ENCODE assay signal across 7 mouse cellular contexts in genomic region chr9:102306645-102307415, GRCm38 (mm10). TPM values are rescaled to one million over a fixed set of nuclear protein-coding genes. Genes with fewer than 3 reads are reported as not detected.
DNase-seq lines count a peak whose midpoint lies in the region; ATAC-seq and TF ChIP-seq lines count a peak whose summit lies in the region.

No protein-coding gene starts in this region.

- H3K27me3 ChIP-seq in embryonic facial prominence, embryonic 14.5 days (replicated peaks; ENCODE audit: control insufficient read depth, insufficient read depth, low read length) = 0 out of 2 replicates have a peak, but pooled peaks cover 4% of the 10 kb centered on the region
- H3K27me3 ChIP-seq in lung, postnatal 0 days (replicated peaks; ENCODE audit: insufficient read depth, low read length) = no peaks in the 10 kb centered on the region

- no peak overlapping the region for H3K4me3 ChIP-seq in left cerebral cortex, adult 2 months
- H3K4me3 ChIP-seq in embryonic facial prominence, embryonic 14.5 days (ENCODE audit: low read depth, low read length) = no peak overlapping the region
- no peak overlapping the region for H3K4me3 ChIP-seq in lung, postnatal 0 days (ENCODE audit: low read depth, low read length)

- TF ChIP-seq CTCF in left cerebral cortex, adult 2 months (IDR thresholded peaks at IDR 0.05) = no peak
- no peak for TF ChIP-seq CTCF in lung, postnatal 0 days (IDR thresholded peaks at IDR 0.05)

- ATAC-seq in embryonic facial prominence, embryonic 14.5 days (ENCODE audit: low read depth) = 0 out of 2 replicates have a peak, but pooled peaks have one; percentile 42
- ATAC-seq in lung, postnatal 0 days = peak; percentile 85

- H3K9me3 ChIP-seq in embryonic facial prominence, embryonic 14.5 days (ENCODE audit: control insufficient read depth, low read length) = peaks cover 4% of the 10 kb centered on the region; the same call in 1 of the 2 replicates
- no peaks in the 10 kb centered on the region for H3K9me3 ChIP-seq in lung, postnatal 0 days (ENCODE audit: low read length)

- H3K4me2 ChIP-seq in embryonic facial prominence, embryonic 14.5 days (ENCODE audit: low read depth, low read length) = no peak overlapping the region
- no peak overlapping the region for H3K4me2 ChIP-seq in lung, postnatal 0 days (replicated peaks; ENCODE audit: low read depth, low read length)

- WGBS in embryonic facial prominence, embryonic 14.5 days = 33% methylated on average over 1 of the region's 1 CpGs
- 20% methylated on average over 1 of the region's 1 CpGs for WGBS in lung, postnatal 0 days

- TF ChIP-seq EP300 in lung, postnatal 0 days (IDR thresholded peaks at IDR 0.05) = no peak

- H3K9ac ChIP-seq in embryonic facial prominence, embryonic 14.5 days (ENCODE audit: low read depth, low read length) = no peak overlapping the region
- no peak overlapping the region for H3K9ac ChIP-seq in lung, postnatal 0 days (replicated peaks; ENCODE audit: low read depth)

- no peaks in the 10 kb centered on the region for H3K36me3 ChIP-seq in embryonic facial prominence, embryonic 14.5 days (ENCODE audit: control insufficient read depth, insufficient read depth, low read length)
- no peaks in the 10 kb centered on the region for H3K36me3 ChIP-seq in lung, postnatal 0 days (ENCODE audit: insufficient read depth, low read length)

- H3K27ac ChIP-seq in left cerebral cortex, adult 2 months = peak overlapping the region; percentile 51; the same call in 1 of the 2 replicates
- no peak overlapping the region for H3K27ac ChIP-seq in embryonic facial prominence, embryonic 14.5 days (replicated peaks; ENCODE audit: low read depth, low read length)
- H3K27ac ChIP-seq in lung, postnatal 0 days (ENCODE audit: low read length) = peak overlapping the region; percentile 38; the same call in 1 of the 2 replicates

- H3K4me1 ChIP-seq in embryonic facial prominence, embryonic 14.5 days (ENCODE audit: control insufficient read depth, insufficient read depth, low read length) = no peaks in the 10 kb centered on the region; the same call in 1 of the 2 replicates
- no peaks in the 10 kb centered on the region; the same call in 1 of the 2 replicates for H3K4me1 ChIP-seq in lung, postnatal 0 days (ENCODE audit: insufficient read depth, low read depth, low read length)

- intact Hi-C loops in left cerebral cortex, adult 2 months (cut with DNase I) = no loop called here
- intact Hi-C loops in heart, postnatal 25 days (cut with DNase I) = loop anchor here (2.0 to 5.0 kb wide), 2 partner anchors 35 to 48 kb away; partner anchors contain the start of gene Ephb1

- DNase-seq in left cerebral cortex, adult 2 months (ENCODE audit: extremely low spot score in 1 of 2, low spot score in 2 of 2) = no peak
- DNase-seq in left cerebral cortex, adult 18-20 months (ENCODE audit: low spot score in 2 of 2) = no peak
- DNase-seq in embryonic facial prominence, embryonic 14.5 days (ENCODE audit: low spot score) = peak; percentile 29
- peak; percentile 61 for DNase-seq in heart, postnatal 25 days (ENCODE audit: low spot score)
- peak; percentile 40 for DNase-seq in lung, postnatal 0 days (ENCODE audit: low spot score)
- DNase-seq in cerebellum, postnatal 36 days = no peak
- no peak for DNase-seq in frontal cortex, postnatal 14 days (ENCODE audit: low spot score in 2 of 2)

RNA-seq across cellular contexts. Expression of gene Ephb1, which starts 47.7 kb away (rescaled TPM):
- 10 to 100 TPM; 23.4 to 26.7 TPM for total RNA-seq in left cerebral cortex, adult 2 months (2021)
- 10 to 100 TPM; 20.3 to 26.9 TPM for total RNA-seq in left cerebral cortex, adult 18-20 months (2021)
- 3.9 and 4.4 TPM in 2 replicates for polyA plus RNA-seq in embryonic facial prominence, embryonic 14.5 days (2014; fragmentation: Nextera tagmentation; extraction: Ambion mirVana)
- 10 to 100 TPM; 19.5 to 21.0 TPM for total RNA-seq in heart, postnatal 25 days (2021)
- polyA plus RNA-seq in lung, postnatal 0 days (2015; fragmentation: Nextera tagmentation; extraction: Ambion mirVana) = 0.87 and 0.94 TPM in 2 replicates

Comparison
In these comparisons a context has a peak if more than half of its experiments do, and no peak if none do; other contexts are left out.
1. DNase-seq: peak in embryonic facial prominence, embryonic 14.5 days (single experiment), heart, postnatal 25 days (single experiment) and lung, postnatal 0 days (single experiment); none in left cerebral cortex, adult 2 months (0 of 2), left cerebral cortex, adult 18-20 months (0 of 2), cerebellum, postnatal 36 days (0 of 2) and frontal cortex, postnatal 14 days (0 of 2).